Mouse (Mus musculus) embryonic fibroblast, embryonic 13.5 days (primary cell): ENCODE data around the gene Hpcal1.

Source experiments
- CTCF ChIP-seq: IDR thresholded peaks from 2 replicates; pipeline ENCODE4 v1.5.1; 2011; ENCODE audit warnings: mild to moderate bottlenecking, control low read depth, low read length, moderate library complexity, borderline replicate concordance; ENCODE audit not compliant: insufficient read depth
- POLR2A ChIP-seq: IDR thresholded peaks from 2 replicates; pipeline ENCODE4 v1.6.1; 2011; ENCODE audit warnings: low read depth, mild to moderate bottlenecking, control low read depth, low read length, moderate library complexity

- TF ChIP-seq POLR2A (no peak), CTCF (no peak)
Measured at GRCm38 (mm10) chr12:17729211-17729900, 38.7 kb downstream of the Hpcal1 start.
